Mouse (Mus musculus): Measurements from ENCODE around the gene Rbm20.
A peak's percentile ranks its signal among the peaks of the same experiment; 100 is the strongest.

Rbm20 gene

GRCm38 (mm10) chr19:53722186-53722585 lies 45.1 kb downstream of the Rbm20 start:
- no peak for DNase-seq

DNA sequence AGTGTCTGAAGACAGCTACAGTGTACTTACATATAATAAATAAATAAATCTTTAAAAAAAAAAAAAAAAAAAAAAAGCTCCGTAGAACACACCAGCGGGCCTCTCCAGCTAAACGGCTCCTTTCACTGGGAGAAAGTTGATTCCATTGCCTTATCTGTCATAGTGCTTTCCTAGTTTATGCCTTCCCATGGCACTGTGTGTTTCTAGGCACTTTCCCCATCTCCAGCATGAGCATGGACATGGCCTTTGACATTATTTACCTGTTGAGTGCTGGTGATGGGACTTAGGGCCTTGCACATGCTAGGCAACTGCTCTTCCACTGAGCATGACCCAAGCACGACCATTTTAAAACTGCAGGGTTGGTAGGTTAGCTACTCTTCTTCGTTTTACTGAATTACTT lies 46.9 kb downstream of the Rbm20 start:
- DNase-seq: no peak

- no peak for DNase-seq
Measured at GRCm38 (mm10) chr19:53726340-53726739, 49.2 kb downstream of the Rbm20 start.

DNA sequence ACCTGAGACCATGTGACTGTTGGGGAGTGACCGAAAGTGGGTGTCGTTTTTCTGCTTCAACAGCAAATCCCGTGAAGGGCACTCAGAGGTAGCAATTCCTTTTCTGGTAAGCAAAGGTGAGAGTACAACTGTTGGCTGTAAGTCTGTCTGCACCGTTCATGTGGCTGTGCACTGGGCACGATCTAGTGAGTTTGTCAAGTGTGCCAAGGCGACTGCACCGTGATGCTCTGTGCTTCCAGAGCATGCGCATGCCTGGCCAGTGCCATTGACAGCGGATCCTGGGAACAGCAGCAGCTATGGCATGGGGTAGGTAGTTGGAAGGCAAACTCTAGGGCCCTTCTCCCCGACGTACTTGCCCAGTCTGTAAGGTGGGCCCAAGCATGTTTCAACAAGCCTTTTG lies 49.6 kb downstream of the Rbm20 start:
- no peak for DNase-seq

GRCm38 (mm10) chr19:53727277-53727676 lies 50.2 kb downstream of the Rbm20 start:
- DNase-seq: no peak

- no peak for DNase-seq
Measured at GRCm38 (mm10) chr19:53727886-53728669, 51.0 kb downstream of the Rbm20 start.

GRCm38 (mm10) chr19:53729919-53730318 lies 52.8 kb downstream of the Rbm20 start:
- peak in 1 of 2 experiments; percentile 11 for DNase-seq

- no peak for DNase-seq
Measured at GRCm38 (mm10) chr19:53731761-53732201, 54.7 kb downstream of the Rbm20 start.

DNA sequence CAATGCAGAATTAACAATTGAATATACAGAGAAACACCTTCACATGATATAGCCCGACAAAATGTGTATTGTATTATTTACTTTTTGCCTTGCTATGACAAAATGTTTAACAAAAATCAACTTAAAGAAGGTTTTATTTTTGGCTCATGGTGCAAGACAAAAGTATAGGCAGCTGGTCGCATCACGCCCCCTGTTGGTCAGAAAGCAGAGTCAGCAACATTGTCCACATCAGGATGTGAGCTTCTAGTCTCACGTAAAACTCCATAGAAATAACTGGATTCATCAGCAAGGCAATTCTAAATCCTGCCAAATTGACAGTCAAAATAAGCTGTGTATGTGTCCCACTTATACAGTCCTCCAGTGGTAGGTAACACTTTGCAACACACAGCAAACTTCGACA lies 57.7 kb downstream of the Rbm20 start:
- DNase-seq: no peak

GRCm38 (mm10) chr19:53738701-53739131 lies 61.6 kb downstream of the Rbm20 start:
- DNase-seq: no peak

DNA sequence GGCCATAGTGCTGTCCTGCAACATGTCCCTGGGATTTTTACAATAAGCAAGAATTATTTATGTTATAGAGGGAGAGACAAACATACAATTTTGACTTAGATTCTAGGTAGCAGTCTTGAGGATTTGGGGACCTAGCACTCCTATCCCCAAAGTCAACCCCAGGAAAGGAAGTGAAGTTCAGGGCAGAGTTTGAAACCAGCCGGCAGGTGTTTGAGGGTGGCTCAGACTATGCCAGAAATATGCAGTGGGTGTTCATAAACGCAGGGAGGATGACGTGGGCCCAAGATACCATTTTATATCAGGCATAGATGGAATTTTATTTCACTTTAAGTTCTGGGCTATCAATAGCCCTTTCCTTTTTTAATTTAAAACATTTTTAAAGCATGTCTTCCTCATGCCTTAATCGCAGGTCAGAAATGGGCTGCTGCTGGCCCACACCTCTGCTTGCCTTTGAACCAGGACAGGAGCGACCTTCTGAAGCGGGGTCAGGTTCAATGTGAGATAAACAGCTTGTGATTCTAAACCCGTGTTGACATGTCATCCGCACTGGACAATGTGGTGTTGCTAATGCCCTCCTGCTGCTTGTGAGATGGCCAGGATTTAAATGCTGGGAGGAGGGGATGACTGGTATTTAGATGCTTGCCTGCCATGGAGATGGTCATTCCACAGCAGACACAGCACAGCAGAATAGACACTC lies 62.6 kb downstream of the Rbm20 start:
- DNase-seq: no peak

DNA sequence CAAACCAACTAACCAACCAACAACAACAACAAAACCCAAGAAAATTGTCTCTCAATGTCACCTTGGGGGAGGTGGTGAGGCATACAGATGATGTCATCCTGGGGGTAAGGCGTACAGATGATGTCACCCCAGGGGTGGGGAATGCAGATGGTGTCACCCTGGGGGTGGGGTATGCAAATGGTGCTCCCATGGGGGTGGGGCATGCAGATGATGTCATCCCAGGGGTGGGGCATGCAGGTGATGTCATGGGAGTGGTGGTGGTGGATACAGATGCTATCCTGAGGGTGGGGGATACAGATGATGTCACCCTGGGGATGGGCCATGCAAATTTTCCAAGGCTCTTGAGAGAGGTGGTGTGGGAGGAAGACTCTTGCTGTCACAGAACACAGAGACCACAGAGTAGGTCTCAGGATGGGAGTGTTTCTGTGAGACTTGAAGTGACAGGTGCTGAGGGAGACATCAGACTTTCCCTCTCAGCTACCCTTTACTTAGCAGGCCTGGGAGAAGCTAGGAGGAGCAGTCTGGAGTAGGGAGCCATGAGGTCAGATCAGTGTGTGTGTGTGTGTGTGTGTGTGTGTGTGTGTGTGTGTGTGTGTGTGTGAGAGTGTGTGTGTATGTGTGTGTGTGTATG lies 63.8 kb downstream of the Rbm20 start:
- DNase-seq: no peak

GRCm38 (mm10) chr19:53741902-53742301 lies 64.8 kb downstream of the Rbm20 start:
- no peak for DNase-seq

GRCm38 (mm10) chr19:53745354-53745753 lies 68.2 kb downstream of the Rbm20 start:
- no peak for DNase-seq

- DNase-seq: no peak
Measured at GRCm38 (mm10) chr19:53746116-53746515, 69.0 kb downstream of the Rbm20 start.

DNA sequence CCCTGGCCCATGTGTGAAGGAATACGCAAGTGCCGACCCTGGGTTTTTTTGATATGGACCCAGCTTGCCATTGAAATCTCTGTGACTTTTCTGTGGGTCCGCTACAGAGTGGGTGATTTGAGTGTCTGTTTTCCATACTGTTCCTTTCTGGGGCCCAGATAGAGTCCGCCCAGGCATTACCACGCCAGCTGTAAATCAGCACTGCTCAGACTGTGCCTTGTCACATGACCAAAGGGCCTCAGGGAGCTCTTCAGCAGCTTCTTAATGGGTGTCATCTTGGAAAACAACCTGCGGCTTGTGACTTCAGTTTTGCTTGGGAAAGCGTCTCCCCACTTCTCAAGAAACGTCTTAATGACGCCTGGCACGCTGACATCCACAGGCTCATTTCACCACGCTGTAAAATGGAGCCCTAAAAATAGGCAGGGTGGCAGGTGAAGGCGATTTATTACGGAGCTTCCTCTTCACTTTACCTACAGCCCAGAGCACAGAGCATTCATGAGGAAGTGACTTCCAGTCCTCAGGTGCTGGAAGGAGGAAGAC lies 71.2 kb downstream of the Rbm20 start:
- no peak for DNase-seq

- no peak for DNase-seq
Measured at GRCm38 (mm10) chr19:53749326-53749725, 72.2 kb downstream of the Rbm20 start.

- DNase-seq: no peak
Measured at GRCm38 (mm10) chr19:53751420-53752185, 74.5 kb downstream of the Rbm20 start.

DNA sequence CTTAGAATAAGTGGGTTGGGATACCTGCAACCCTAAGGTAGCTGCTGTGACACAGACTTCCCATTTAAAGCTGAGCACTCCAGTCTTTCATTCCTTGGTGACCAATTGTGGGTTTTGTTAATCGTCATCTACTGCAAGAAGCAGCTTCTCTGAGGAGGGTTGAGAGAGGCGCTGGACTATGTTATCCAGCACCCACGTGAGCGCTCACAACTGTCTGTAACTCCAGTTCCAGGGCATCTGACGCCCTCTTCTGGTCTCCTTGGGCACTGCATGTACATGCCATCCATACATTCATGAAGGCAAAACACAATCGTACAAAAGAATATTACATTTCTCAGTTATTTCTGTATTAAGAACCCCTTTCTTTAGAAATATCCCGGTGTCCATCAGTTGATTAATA lies 75.9 kb downstream of the Rbm20 start:
- DNase-seq: peak in 1 of 2 experiments; percentile 15

DNA sequence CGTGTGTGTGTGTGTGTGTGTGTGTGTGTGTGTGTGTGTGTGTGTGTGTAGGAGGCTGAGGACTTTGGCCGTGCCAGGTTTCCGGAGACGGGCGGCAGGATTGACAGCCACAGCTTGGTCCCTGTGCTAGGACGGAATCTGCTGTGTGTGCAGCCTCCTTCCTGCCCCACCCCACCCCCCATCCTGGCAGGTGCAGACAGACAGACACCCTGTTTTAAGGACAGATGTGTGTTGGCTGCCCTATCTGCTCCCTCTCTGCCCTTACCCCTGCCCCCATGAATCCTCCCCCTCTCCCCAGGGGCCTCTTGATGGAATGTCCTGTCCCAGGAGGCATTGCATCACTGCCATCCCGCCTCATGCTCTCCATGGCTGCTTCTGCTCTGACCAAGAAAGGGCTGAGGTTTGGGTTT lies 77.3 kb downstream of the Rbm20 start:
- no peak for DNase-seq

DNA sequence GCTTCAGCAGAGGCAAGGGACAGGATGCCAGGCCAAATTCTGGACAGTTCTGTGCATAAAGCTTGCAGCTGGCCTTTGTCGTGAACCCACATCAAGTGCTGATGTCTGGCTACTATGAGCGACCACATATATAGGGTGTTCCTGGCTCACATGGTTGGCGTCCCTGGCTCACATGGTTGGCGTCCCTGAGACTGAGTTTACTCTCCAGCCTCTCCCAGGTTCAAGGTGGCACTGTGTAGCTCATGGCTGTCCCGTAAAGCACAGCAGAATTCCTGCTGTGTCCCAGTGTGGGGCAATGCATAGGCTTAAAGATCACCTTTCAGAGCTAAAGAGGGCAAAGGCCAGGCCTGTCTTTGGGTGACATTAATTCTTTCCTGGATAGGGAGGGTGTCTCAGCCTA lies 78.2 kb downstream of the Rbm20 start:
- no peak for DNase-seq

DNA sequence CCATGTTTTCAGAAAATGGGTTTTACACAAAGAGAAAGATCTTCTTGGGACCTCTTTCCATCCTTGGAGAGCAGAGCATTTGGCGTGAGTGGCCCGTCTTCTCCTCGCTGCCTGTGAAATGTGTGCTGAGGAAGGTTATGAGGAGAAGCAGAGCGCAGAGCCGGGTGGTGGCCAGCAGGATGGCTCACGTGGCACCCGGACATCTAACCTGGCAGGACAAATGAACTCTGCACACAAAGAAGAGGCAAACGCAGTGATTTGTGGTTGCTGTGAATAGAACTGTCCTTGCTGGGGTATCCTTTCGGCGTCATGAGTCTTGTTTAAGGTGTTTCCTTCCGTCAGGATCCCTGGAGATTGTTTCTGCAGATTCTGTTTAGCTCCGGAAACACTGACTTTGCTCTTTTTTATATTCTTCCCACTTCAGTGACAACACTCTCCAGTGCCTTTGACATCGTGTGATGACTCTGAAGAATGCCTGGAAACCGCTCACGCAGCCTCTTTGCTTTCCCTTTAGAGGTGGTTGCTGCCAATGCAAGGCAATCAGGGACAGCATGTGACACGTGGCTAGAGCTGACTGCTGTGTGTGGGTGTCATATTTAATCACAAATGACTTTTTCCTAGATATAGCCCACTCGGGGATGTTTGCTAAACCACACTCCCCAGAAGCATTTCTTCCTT lies 80.5 kb downstream of the Rbm20 start:
- no peak for DNase-seq

All from cerebellum, postnatal 25 days (tissue).